Mouse (Mus musculus): ENCODE data around the gene Sec24d. TPM values are rescaled to one million over a fixed set of nuclear protein-coding genes. Genes with fewer than 3 reads are reported as not detected.

Sec24d gene
- total RNA-seq, 2 experiments from 2014 or later = 65.0 to 67.8 TPM

- DNase-seq = no peak
- intact Hi-C loops (cut with DNase I) = no loop called here
Observed at GRCm38 (mm10) chr3:123288856-123289570, 21.8 kb downstream of the Sec24d start.

DNA sequence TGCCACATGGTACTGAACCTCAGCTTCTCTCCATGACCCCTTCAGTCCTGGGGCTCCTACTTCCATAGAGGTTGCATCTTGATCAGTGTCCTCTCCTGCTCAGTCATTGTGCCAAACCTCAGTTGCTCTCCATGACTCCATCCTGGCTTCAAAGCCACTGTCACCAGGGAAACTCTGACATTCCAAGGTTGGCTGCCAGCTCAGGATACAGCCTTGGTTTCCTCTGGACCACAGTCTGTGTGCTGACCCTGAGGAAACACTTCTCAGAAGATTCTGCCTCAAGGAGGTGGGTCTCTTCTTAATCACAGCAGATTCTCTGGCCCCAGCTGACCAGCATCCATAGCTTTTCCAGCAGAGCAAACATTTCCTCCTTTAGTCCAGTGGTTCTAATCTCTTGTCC lies 24.4 kb downstream of the Sec24d start:
- DNase-seq = no peak
- intact Hi-C loops (cut with DNase I) = no loop called here

- intact Hi-C loops (cut with DNase I) = no loop called here
- peak in 1 of 2 experiments; percentile 14 for DNase-seq
Observed at GRCm38 (mm10) chr3:123296654-123297053, 29.4 kb downstream of the Sec24d start.

DNA sequence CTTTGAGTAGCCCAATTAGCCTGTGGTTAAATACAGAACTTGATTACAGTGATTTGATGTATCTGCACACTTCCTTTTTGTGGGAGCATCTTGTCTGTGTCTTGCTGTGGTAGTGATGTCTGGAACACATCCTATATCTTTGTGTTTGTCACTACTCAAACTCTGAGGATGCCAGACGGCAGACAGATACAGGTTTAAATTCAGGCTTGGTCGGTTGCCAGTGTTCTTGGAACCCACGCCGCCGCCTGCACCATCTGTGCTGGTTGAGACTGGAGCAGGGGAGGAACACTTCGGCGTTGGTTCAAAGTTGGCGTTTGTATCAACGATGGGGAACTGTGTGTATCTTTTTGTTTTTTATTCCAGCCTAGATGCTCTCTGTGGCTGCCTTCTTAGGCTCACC lies 31.0 kb downstream of the Sec24d start:
- intact Hi-C loops (cut with DNase I) = no loop called here
- DNase-seq = no peak

DNA sequence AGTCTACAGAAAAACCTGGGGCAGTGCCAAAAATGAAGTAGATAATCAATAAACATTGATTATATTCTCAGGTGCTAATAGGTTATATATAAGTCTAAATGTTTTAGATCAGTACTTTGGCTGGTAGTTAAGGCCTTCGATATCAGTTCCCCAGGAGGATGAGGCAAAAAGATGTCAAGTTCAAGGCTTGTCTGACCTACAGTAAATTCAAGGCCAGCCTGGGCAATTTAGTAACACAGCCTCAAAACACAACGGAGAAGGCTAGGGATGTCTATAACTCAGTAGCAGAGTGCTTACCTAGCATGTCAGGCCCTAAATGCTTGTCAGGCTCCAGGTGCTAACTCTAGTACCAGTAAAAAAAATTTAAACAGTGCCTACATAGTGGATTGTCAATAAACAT lies 34.3 kb downstream of the Sec24d start:
- intact Hi-C loops (cut with DNase I) = no loop called here
- no peak for DNase-seq

DNA sequence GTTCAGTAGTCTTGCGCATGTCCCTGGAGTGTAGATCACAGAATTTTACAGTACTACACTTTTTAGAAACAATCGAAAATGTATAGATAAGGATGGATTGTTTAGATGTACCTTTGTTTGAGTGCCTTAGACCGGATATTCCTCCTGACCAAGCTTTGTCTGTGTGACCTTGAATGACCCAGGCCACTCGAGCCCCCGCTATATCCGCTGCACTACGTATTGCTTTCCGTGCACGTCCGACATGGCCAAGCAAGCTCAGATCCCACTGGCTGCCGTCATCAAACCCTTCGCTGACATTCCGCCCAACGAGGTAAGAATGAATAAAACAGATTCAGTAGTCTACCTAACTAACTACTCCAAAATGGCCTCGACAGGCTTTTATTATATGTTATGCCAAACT lies 38.4 kb downstream of the Sec24d start:
- DNase-seq = no peak
- intact Hi-C loops (cut with DNase I) = no loop called here

GRCm38 (mm10) chr3:123307446-123307845 lies 40.2 kb downstream of the Sec24d start:
- intact Hi-C loops (cut with DNase I) = no loop called here
- DNase-seq = no peak

GRCm38 (mm10) chr3:123309141-123309540 lies 41.9 kb downstream of the Sec24d start:
- intact Hi-C loops (cut with DNase I) = no loop called here
- DNase-seq = no peak

DNA sequence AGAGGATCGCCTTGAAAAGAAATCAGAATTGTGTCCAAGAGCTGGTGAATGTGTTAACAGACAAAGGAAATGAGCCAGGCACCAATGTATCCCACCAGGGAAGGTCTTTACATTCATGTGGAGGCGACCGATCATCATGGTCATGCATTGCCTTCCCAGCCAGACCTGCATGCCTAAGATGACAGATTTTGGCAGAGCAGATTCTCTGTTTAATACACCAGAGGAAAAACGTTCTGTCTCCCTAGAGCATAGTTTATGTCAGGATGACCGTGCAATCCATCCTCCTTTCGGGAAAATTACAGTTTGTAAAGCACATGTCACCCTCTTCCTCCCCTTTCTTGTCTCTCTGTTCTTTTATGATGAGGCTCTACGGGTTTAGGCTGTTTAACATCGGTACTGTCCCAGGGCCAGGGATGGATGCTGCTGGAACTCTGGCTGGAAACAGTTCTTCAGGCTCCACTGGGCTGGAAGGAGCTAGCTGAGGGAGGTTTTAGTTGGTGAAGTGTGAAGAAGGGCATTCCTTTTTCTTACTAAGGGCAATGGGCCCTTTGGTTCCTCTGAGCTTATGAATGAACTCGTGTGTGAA lies 45.3 kb downstream of the Sec24d start:
- intact Hi-C loops (cut with DNase I) = no loop called here
- DNase-seq = no peak

GRCm38 (mm10) chr3:123313477-123313876 lies 46.2 kb downstream of the Sec24d start:
- intact Hi-C loops (cut with DNase I) = no loop called here
- DNase-seq = no peak

GRCm38 (mm10) chr3:123313920-123314614 lies 46.8 kb downstream of the Sec24d start:
- intact Hi-C loops (cut with DNase I) = no loop called here
- DNase-seq = no peak

DNA sequence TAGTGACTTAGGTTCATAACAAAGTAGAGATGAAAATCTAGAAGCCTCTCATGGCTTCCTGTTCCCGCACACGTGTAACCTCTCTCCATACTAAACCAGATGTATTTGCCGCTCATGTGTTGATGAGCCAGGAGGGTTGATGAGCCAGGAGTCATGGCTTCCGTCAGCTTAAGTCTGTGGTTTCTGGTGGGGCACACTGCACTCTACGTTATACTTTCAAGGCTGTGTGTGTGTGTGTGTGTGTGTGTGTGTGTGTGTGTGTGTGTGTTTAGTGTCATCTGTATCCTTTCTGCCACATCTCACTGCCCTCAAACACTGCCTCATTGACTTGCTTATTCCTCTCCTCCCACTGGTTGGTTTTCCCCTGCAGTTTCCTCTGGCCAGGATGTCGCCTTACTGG lies 48.8 kb downstream of the Sec24d start:
- no peak for DNase-seq
- intact Hi-C loops (cut with DNase I) = no loop called here

GRCm38 (mm10) chr3:123317081-123317480 lies 49.8 kb downstream of the Sec24d start:
- no peak for DNase-seq
- intact Hi-C loops (cut with DNase I) = no loop called here

DNA sequence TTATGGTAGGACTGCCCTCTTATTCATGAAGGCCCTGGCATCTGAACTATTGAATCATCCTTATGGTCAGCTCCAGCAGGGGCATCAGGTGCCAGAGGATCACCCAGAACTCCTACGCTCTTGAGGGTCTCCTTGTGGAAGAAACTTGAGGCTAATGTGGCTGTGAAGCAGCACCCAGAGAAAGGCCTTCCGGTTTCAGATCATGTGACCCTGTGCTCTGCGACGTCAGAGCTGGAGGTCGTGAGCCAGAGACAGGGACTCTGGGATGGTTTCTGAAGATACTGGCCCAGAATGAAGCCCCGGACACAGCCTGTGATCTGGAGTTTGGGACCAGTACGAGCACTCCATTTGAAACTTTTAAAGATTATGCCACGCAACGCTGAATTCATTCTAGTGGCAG lies 53.1 kb downstream of the Sec24d start:
- intact Hi-C loops (cut with DNase I) = loop anchor here (10.0 kb wide), 1 partner anchor 376 kb away; no protein-coding TSS in a partner anchor
- no peak for DNase-seq

- intact Hi-C loops (cut with DNase I) = loop anchor here (1.0 to 10.0 kb wide), 4 partner anchors 55 to 377 kb away; partner anchors contain the start of gene Sec24d
- peak; percentile 65 to 69 for DNase-seq
Observed at GRCm38 (mm10) chr3:123321612-123322011, 54.4 kb downstream of the Sec24d start.

DNA sequence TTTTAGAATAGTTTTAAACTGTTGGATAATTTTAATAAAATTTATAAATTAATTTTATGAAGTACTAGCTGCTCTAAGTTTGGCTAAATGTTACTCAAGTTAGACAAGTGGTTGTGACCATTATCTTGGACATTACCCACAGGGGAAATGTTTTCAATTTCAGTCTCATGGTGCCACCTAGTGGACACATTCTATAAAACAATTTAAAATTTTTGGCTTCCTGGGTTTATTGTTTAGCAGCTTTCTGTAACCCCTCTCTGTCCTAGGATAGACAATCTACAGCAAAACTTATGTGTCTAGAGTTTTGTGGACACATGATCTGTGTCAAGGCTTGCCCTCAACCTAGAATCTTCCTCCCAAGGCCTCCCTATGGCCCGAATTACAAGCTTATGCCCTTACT lies 54.9 kb downstream of the Sec24d start:
- intact Hi-C loops (cut with DNase I) = loop anchor here (2.0 to 10.0 kb wide), 3 partner anchors 55 to 377 kb away; partner anchors contain the start of gene Sec24d
- peak; percentile 67 to 80 for DNase-seq

- intact Hi-C loops (cut with DNase I) = loop anchor here (2.0 to 10.0 kb wide), 2 partner anchors 26 to 380 kb away; no protein-coding TSS in a partner anchor
Observed at GRCm38 (mm10) chr3:123324326-123324725, 57.1 kb downstream of the Sec24d start.

GRCm38 (mm10) chr3:123329251-123329650 lies 62.0 kb downstream of the Sec24d start:
- DNase-seq = peak; percentile 79 to 85
- intact Hi-C loops (cut with DNase I) = loop anchor here (10.0 kb wide), 1 partner anchor 384 kb away; no protein-coding TSS in a partner anchor

More at GRCm38 (mm10) chr3:123324326-123324725, 57.1 kb downstream of the Sec24d start:
- DNase-seq = peak; percentile 46

- intact Hi-C loops (cut with DNase I) = no loop called here
- DNase-seq = no peak
Observed at GRCm38 (mm10) chr3:123330221-123330620, 63.0 kb downstream of the Sec24d start.

DNA sequence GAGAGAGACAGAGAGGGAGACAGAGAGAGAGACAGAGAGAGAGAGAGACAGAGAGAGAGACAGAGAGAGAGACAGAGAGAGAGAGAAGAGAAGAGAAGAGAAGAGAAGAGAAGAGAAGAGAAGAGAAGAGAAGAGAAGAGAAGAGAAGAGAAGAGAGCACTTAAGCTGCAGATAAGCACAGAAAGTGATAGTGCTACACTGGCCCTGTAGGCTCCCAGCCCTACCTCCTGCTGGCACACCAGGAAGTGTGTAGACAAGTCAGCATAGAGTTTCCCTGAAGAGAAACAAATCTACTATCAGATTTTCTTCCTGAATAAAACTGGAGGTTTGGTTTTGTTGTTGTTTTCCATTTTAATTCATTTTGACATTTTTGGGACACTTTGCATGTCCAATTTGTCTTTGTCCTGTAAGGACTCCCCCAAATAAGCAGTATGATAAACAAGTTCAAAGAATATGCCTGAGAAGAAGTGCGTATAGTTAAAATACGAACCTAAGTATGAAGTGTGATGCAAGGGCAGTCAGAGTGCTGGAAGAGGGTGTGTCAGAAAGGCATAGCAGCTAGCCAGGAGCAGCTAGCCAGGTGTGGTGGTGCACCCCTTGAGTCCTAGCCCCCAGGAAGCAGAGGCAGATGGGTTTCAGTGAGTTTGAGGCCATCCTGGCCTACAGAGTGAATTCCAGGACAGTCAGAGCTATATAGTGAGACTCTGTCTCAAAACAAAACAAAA lies 65.2 kb downstream of the Sec24d start:
- no peak for DNase-seq
- intact Hi-C loops (cut with DNase I) = no loop called here

DNA sequence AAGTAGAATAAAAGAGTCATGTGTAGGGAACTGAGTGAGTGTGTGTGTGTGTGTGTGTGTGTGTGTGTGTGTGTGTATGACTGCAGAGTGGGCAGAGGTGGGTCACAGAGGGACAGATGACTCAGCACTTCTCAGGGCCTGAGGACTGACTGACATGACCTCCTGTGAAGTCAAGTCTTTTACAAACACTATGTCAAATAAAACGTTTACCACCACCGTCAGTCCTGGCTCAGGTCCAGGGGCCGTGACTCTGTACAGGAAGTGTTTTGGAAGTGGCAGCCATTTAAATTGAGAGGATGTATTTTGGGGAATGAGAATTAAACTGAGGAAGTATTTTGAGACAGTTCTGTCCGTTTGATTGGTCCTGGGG lies 65.8 kb downstream of the Sec24d start:
- intact Hi-C loops (cut with DNase I) = no loop called here
- peak in 1 of 2 experiments; percentile 37 for DNase-seq

Measured in heart, postnatal 10 days (tissue).